Mouse (Mus musculus): ENCODE results near the gene Fbxl17. TPM values are rescaled to one million over a fixed set of nuclear protein-coding genes. Genes with fewer than 3 reads are reported as not detected.

The Fbxl17 gene
- polyA plus RNA-seq, 1 experiment from 2014 or later, result 7.5 TPM

DNA sequence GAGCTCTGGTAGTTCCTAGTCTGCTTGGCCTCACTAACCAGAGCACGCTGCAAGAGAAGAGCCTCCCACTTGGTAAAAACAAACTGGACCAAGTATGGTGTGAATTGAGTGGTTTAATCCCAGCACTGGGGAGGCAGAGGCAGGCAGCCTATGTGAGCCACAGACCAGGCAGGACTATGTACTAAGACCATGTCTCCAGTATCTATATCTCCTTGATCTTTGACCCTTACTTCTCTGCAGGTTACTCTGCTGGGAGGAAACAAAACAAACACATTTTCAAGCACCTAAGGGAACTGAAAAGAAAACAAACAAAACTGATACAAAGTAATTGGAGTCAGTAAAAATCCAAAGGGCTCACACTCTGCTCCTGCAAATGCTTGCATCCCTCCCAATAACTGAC lies 141.0 kb downstream of the Fbxl17 start:
- Histone ChIP-seq H3K4me2 (replicated peaks) (no peak overlapping the region), H3K36me3 (peaks cover 3% of the 10 kb centered on the region; the same call in 1 of the 2 replicates), H3K9ac (no peak overlapping the region), H3K9me3 (replicated peaks) (no peaks in the 10 kb centered on the region), H3K4me1 (no peaks in the 10 kb centered on the region), H3K27me3 (no peaks in the 10 kb centered on the region), H3K27ac (replicated peaks) (no peak overlapping the region), H3K4me3 (replicated peaks) (no peak overlapping the region)
- WGBS, result 67% methylated on average over 1 of the region's 1 CpGs
- no peak for ATAC-seq (ENCODE audit: insufficient number of reproducible peaks, low FRiP score, low TSS enrichment, low read depth)

DNA sequence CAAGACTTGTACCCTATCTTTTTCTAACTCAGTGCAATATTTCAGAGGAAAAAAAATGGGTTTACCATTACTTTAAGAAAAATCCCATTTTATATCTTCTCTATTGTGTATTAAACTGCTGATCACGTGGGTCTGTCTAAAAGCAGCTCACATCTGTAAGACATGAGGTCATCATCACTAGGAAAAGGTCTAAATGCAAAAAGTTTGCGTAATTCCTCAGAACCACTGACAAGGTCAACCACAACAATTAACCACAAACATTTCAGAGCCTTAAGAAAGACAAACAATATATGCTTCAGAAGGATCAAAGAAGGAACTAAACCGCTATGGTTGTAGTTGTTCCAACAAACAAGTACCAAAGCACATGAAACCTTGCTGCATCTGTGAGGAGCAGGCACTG lies 143.6 kb downstream of the Fbxl17 start:
- Histone ChIP-seq H3K4me3 (replicated peaks) (no peak overlapping the region), H3K4me2 (replicated peaks) (no peak overlapping the region), H3K27me3 (no peaks in the 10 kb centered on the region), H3K4me1 (no peaks in the 10 kb centered on the region), H3K27ac (replicated peaks) (no peak overlapping the region), H3K9ac (no peak overlapping the region), H3K36me3 (no peaks in the 10 kb centered on the region), H3K9me3 (replicated peaks) (no peaks in the 10 kb centered on the region)
- ATAC-seq (ENCODE audit: insufficient number of reproducible peaks, low FRiP score, low TSS enrichment, low read depth), result no peak
- WGBS, result 63% methylated on average over 3 of the region's 3 CpGs

DNA sequence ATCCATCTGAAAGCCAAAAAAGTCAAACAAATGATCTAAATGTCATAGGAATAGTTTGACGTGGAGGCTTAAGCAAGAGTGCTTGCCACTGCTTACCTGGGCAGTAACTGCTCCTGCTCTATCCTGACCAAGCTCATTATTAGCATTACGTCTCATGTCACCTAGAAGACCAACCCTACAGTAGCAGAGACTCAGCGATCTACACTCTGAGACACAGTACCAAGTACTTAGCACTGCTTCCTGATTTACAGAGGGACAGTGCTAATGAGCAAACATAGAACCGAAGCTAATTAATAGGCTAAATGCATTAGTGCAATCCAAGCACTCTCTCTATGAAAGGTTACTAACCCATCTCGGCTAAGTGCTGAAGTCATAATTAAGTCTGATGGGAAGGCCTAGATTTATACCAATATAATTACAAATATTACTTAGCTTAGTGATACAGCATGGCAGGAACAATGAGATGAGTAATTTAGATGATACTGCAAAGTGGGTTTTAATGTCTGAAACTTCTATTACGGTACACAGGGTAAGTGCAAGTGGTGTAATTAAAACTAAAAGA lies 147.1 kb downstream of the Fbxl17 start:
- no peaks in the 10 kb centered on the region for H3K36me3 ChIP-seq
- no peak overlapping the region for H3K4me2 ChIP-seq (replicated peaks)
- H3K9me3 ChIP-seq (replicated peaks), result no peaks in the 10 kb centered on the region
- H3K4me3 ChIP-seq (replicated peaks), result no peak overlapping the region
- H3K27me3 ChIP-seq, result no peaks in the 10 kb centered on the region
- no peaks in the 10 kb centered on the region for H3K4me1 ChIP-seq
- H3K27ac ChIP-seq (replicated peaks), result no peak overlapping the region
- 87% methylated on average over 6 of the region's 6 CpGs for WGBS
- ATAC-seq (ENCODE audit: insufficient number of reproducible peaks, low FRiP score, low TSS enrichment, low read depth), result no peak
- H3K9ac ChIP-seq, result no peak overlapping the region

DNA sequence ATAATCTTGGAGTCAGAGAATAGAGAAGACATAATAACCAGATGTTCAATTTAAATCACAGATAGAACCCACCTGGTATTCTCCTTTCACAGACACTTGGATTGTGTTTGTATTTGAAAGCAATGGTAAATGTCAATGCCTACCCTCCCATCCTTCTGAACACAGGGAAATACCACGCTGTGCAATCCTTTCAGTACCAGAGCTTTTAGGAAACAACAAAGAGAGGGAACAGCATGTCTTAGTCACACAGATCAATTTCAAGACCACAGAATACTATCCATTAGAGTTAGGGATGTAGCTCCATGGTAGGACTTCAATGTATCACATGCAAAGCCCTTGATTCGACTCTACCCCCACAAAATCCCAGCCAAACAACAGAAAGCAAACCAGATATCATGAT lies 148.1 kb downstream of the Fbxl17 start:
- Histone ChIP-seq H3K27ac (replicated peaks) (no peak overlapping the region), H3K9me3 (replicated peaks) (no peaks in the 10 kb centered on the region), H3K4me1 (no peaks in the 10 kb centered on the region), H3K4me3 (replicated peaks) (no peak overlapping the region), H3K4me2 (replicated peaks) (no peak overlapping the region), H3K27me3 (no peaks in the 10 kb centered on the region), H3K9ac (no peak overlapping the region), H3K36me3 (peaks cover 7% of the 10 kb centered on the region; the same call in 1 of the 2 replicates)
- 75% methylated on average over 2 of the region's 2 CpGs for WGBS
- ATAC-seq (ENCODE audit: insufficient number of reproducible peaks, low FRiP score, low TSS enrichment, low read depth), result no peak

DNA sequence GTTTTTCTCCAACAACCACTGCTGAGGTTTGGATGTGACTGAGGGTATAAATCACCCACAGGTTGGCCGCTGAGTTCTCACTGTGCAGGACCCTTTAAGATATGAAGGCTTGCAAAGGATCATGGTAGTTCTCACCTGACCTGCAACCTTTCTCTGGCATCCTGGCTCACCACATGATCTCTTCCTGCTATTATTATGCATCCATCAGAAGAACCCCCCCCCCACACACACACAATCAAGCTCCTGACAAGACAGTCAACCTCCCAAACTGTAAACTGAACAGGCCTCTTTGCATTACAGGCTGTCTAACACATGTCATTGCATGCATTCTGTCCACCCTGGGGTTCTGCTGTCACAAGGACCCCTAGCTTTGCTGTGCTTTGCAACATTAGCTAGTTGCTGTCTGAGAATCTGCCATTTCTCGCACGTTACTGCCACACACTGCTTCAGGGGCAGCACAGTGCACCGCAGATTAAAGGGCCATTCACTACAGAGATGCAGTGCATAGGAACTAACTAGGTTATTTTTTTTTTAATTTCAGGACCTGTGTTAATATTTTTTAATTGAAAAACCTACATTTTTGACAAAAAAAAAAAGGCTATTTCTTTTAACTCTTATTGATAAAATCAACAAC lies 148.8 kb downstream of the Fbxl17 start:
- Histone ChIP-seq H3K9ac (no peak overlapping the region), H3K4me2 (replicated peaks) (no peak overlapping the region), H3K27me3 (no peaks in the 10 kb centered on the region), H3K36me3 (peaks cover 9% of the 10 kb centered on the region; the same call in 1 of the 2 replicates), H3K4me3 (replicated peaks) (no peak overlapping the region), H3K27ac (replicated peaks) (no peak overlapping the region), H3K9me3 (replicated peaks) (no peaks in the 10 kb centered on the region), H3K4me1 (no peaks in the 10 kb centered on the region)
- WGBS, result 74% methylated on average over 4 of the region's 4 CpGs
- ATAC-seq (ENCODE audit: insufficient number of reproducible peaks, low FRiP score, low TSS enrichment, low read depth), result no peak

DNA sequence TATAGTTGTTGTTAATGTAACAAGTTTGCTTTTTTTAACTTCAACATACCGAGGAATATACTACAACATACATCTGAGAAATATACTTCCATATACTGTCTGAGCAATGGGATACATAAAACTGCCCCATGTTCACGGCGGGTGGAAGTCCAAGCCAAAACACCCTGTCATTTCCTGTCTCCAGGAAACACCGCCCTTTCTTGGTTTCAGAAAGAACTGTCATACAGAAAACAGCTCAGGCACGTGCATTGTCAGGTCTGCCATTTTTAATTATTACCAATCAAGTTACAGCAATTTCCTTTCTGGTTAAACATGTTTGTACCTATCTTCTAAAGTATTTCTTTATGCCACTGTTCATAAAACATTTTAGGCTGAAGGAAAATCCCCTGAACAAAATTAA lies 155.7 kb downstream of the Fbxl17 start:
- H3K27ac ChIP-seq (replicated peaks), result no peak overlapping the region
- WGBS, result 50% methylated on average over 5 of the region's 5 CpGs
- no peak overlapping the region for H3K4me3 ChIP-seq (replicated peaks)
- no peaks in the 10 kb centered on the region for H3K27me3 ChIP-seq
- H3K36me3 ChIP-seq, result peaks cover 9% of the 10 kb centered on the region; the same call in 1 of the 2 replicates
- H3K4me2 ChIP-seq (replicated peaks), result no peak overlapping the region
- no peak overlapping the region for H3K9ac ChIP-seq
- no peaks in the 10 kb centered on the region for H3K9me3 ChIP-seq (replicated peaks)
- H3K4me1 ChIP-seq, result no peaks in the 10 kb centered on the region
- ATAC-seq (ENCODE audit: insufficient number of reproducible peaks, low FRiP score, low TSS enrichment, low read depth), result no peak

DNA sequence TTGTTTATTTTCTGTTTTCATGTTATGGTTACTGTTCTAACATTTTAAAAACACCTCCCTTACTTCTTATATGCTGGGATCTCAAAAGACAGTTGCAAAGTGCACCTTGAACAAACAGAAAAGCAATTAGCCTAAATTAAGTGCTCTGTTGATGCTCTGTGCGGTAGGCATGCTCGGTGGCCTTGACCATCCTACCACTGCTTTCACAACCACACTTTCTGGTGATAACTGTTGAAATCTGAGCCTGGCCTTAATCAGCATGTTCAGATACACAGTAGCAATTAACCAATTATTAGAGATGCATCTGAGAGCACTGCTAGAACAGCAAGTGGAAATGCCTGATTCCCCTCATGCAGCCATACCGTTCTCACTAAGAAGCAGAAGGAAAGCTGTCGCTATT lies 156.7 kb downstream of the Fbxl17 start:
- Histone ChIP-seq H3K4me1 (no peaks in the 10 kb centered on the region), H3K27me3 (no peaks in the 10 kb centered on the region), H3K9me3 (replicated peaks) (no peaks in the 10 kb centered on the region), H3K4me2 (replicated peaks) (no peak overlapping the region), H3K9ac (no peak overlapping the region), H3K4me3 (replicated peaks) (no peak overlapping the region), H3K27ac (replicated peaks) (no peak overlapping the region), H3K36me3 (peaks cover 9% of the 10 kb centered on the region; the same call in 1 of the 2 replicates)
- 80% methylated on average over 4 of the region's 4 CpGs for WGBS
- ATAC-seq (ENCODE audit: insufficient number of reproducible peaks, low FRiP score, low TSS enrichment, low read depth), result no peak

DNA sequence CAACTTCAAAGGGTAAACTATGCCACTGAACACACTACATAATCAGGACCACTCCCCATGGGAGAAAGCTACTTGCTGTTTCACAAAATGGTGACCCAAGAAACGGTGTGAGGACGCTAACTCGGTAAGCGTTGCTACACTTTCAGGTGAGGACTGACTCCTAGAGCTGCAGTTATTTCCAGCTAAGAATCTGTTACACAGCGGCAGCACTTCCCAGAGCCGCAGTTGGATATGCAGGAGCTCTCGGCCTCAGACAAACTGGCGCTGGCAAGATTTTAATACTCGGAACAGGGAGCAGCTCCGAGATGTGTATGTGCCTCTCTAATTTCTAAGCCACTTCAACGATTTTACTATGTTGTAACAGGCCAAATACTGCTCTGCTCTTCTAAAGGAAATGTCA lies 157.4 kb downstream of the Fbxl17 start:
- WGBS, result 73% methylated on average over 11 of the region's 11 CpGs
- H3K9me3 ChIP-seq (replicated peaks), result no peaks in the 10 kb centered on the region
- H3K27me3 ChIP-seq, result no peaks in the 10 kb centered on the region
- no peak overlapping the region for H3K4me3 ChIP-seq (replicated peaks)
- no peak overlapping the region for H3K9ac ChIP-seq
- H3K27ac ChIP-seq (replicated peaks), result no peak overlapping the region
- H3K4me2 ChIP-seq (replicated peaks), result no peak overlapping the region
- H3K36me3 ChIP-seq, result peaks cover 9% of the 10 kb centered on the region; the same call in 1 of the 2 replicates
- no peak for ATAC-seq (ENCODE audit: insufficient number of reproducible peaks, low FRiP score, low TSS enrichment, low read depth)
- H3K4me1 ChIP-seq, result no peaks in the 10 kb centered on the region

DNA sequence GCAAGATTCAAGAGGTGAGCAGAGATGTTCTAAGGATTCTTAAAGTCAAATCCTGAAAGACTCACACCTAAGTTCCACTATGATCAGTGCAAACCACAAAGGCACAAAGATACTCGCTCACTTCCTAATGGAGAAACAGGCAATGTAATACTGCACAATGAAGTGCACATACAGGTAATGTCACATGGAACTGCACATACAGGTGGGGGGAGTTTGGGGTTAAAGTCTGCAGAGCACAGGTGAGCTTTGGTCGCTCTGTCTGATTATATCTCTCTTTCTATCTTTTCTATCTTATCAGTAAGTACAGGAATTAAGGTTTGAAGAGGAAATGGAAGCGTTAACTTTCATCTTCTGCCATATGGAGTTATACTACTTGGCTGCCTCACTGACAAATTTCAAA lies 158.6 kb downstream of the Fbxl17 start:
- Histone ChIP-seq H3K27me3 (no peaks in the 10 kb centered on the region), H3K9ac (no peak overlapping the region), H3K4me1 (no peaks in the 10 kb centered on the region), H3K4me3 (replicated peaks) (no peak overlapping the region), H3K4me2 (replicated peaks) (no peak overlapping the region), H3K27ac (replicated peaks) (no peak overlapping the region), H3K36me3 (no peaks in the 10 kb centered on the region), H3K9me3 (replicated peaks) (no peaks in the 10 kb centered on the region)
- no peak for ATAC-seq (ENCODE audit: insufficient number of reproducible peaks, low FRiP score, low TSS enrichment, low read depth)
- 85% methylated on average over 3 of the region's 3 CpGs for WGBS

DNA sequence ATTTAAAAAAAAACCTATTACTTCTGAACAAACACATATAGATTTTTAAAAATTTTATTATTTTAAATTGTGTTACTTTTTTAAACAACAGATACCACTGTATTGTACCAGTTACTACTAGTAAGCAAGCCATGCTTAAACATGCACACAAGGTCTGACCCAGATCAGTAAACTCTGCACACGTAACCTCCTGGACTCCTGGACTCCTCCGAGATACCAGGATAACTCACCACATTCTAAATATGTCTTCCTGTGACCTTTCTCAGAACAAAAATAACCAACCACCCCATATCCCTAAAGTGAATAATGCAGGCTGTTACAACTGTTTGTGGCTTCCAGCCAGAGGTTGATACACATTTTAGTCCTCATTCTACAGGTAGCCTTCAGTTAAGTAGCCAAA lies 170.9 kb downstream of the Fbxl17 start:
- H3K4me2 ChIP-seq (replicated peaks), result no peak overlapping the region

DNA sequence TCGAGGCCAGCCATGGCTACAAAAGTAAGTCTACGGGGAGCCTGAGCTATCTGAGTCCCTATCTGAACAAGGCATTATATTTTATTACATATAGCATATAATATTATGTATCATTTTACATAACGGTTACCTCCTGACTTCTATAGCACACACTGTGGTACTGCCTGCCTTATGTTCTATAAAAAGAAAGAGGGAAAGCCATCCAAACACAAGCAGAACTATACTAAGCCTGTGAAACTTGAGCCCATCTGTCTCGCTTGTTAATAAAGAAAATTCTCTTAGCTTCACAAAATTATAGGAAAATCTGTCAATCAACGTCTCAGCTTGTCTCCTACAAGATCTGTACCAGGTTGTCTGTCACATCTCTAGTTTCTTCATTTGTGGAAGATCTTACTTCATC lies 173.6 kb downstream of the Fbxl17 start:
- H3K4me1 ChIP-seq, result peaks cover 6% of the 10 kb centered on the region; the same call in 1 of the 2 replicates
- no peak overlapping the region for H3K9ac ChIP-seq
- 64% methylated on average over 5 of the region's 5 CpGs for WGBS
- no peak overlapping the region for H3K4me3 ChIP-seq (replicated peaks)
- ATAC-seq (ENCODE audit: insufficient number of reproducible peaks, low FRiP score, low TSS enrichment, low read depth), result no peak
- H3K27me3 ChIP-seq, result no peaks in the 10 kb centered on the region
- no peak overlapping the region for H3K4me2 ChIP-seq (replicated peaks)
- no peaks in the 10 kb centered on the region for H3K9me3 ChIP-seq (replicated peaks)
- H3K27ac ChIP-seq (replicated peaks), result no peak overlapping the region
- H3K36me3 ChIP-seq, result no peaks in the 10 kb centered on the region

More for the DNA sequence above, 170.9 kb downstream of the Fbxl17 start:
- H3K9ac ChIP-seq, result no peak overlapping the region
- H3K9me3 ChIP-seq (replicated peaks), result no peaks in the 10 kb centered on the region
- H3K27me3 ChIP-seq, result no peaks in the 10 kb centered on the region
- no peak overlapping the region for H3K27ac ChIP-seq (replicated peaks)
- no peak overlapping the region for H3K4me3 ChIP-seq (replicated peaks)
- WGBS, result 88% methylated on average over 2 of the region's 2 CpGs
- no peak for ATAC-seq (ENCODE audit: insufficient number of reproducible peaks, low FRiP score, low TSS enrichment, low read depth)
- no peaks in the 10 kb centered on the region for H3K36me3 ChIP-seq
- H3K4me1 ChIP-seq, result no peaks in the 10 kb centered on the region

DNA sequence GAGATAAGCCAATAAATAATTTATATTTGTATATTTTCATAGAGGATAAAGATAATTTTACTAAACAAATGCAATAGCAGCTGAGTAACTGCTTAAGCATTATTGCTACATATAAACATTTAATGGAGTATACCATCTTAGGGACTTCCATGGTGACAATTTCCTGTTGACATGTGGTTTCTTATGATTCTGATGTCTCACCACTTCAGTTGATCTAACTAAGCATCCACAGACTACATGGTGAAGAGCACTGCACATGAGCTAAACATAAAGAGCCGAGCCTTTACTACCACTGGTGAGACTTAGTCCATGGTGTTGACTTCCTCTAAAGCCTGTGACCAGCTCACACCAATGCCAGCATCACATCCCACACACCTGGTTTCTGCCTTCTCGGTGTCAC lies 175.1 kb downstream of the Fbxl17 start:
- H3K9me3 ChIP-seq (replicated peaks), result no peaks in the 10 kb centered on the region
- no peak overlapping the region for H3K9ac ChIP-seq
- no peak overlapping the region for H3K4me3 ChIP-seq (replicated peaks)
- ATAC-seq (ENCODE audit: insufficient number of reproducible peaks, low FRiP score, low TSS enrichment, low read depth), result no peak
- WGBS, result 90% methylated on average over 2 of the region's 2 CpGs
- no peaks in the 10 kb centered on the region for H3K36me3 ChIP-seq
- peaks cover 8% of the 10 kb centered on the region; the same call in 1 of the 2 replicates for H3K4me1 ChIP-seq
- H3K27me3 ChIP-seq, result no peaks in the 10 kb centered on the region
- H3K4me2 ChIP-seq (replicated peaks), result no peak overlapping the region
- no peak overlapping the region for H3K27ac ChIP-seq (replicated peaks)
